ENCODE assay signal across 8 mouse cellular contexts in genomic region chr5:128733955-128734354, GRCm38 (mm10). TPM values are rescaled to one million over a fixed set of nuclear protein-coding genes. Genes with fewer than 3 reads are reported as not detected.
DNase-seq lines count a peak whose midpoint lies in the region; ATAC-seq and TF ChIP-seq lines count a peak whose summit lies in the region.

No protein-coding gene starts in this region.

- no peak overlapping the region for H3K4me3 ChIP-seq in midbrain, embryonic 10.5 days
- H3K4me3 ChIP-seq in midbrain, embryonic 15.5 days, result no peak overlapping the region
- no peak overlapping the region for H3K4me3 ChIP-seq in kidney, postnatal 0 days (replicated peaks; ENCODE audit: low read depth, low read length)
- no peak overlapping the region for H3K4me3 ChIP-seq in lung, embryonic 15.5 days

- H3K27me3 ChIP-seq in midbrain, embryonic 10.5 days (ENCODE audit: low read depth, poor library complexity, severe bottlenecking), result peaks cover 23% of the 10 kb centered on the region
- H3K27me3 ChIP-seq in midbrain, embryonic 15.5 days (replicated peaks), result 0 out of 2 replicates have a peak, but pooled peaks cover 2% of the 10 kb centered on the region
- no peaks in the 10 kb centered on the region for H3K27me3 ChIP-seq in kidney, postnatal 0 days (ENCODE audit: insufficient read depth, low read length)
- H3K27me3 ChIP-seq in lung, embryonic 15.5 days, result no peaks in the 10 kb centered on the region

- no peak overlapping the region for H3K27ac ChIP-seq in midbrain, embryonic 10.5 days (replicated peaks)
- H3K27ac ChIP-seq in midbrain, embryonic 15.5 days, result no peak overlapping the region
- H3K27ac ChIP-seq in kidney, postnatal 0 days, result no peak overlapping the region
- H3K27ac ChIP-seq in lung, embryonic 15.5 days, result no peak overlapping the region

- peak; percentile 61 for DNase-seq in midbrain, embryonic 10.5 days (ENCODE audit: low spot score)
- peak; percentile 36 for DNase-seq in adrenal gland, adult 2 months
- DNase-seq in embryo, embryonic 11.5 days (ENCODE audit: low read depth, low spot score), result peak; percentile 74
- peak; percentile 82 for DNase-seq in kidney, postnatal 0 days (ENCODE audit: low spot score)
- peak; percentile 71 for DNase-seq in right cerebral cortex, adult 2 months (ENCODE audit: low spot score in 2 of 2)

- no peak overlapping the region for H3K9ac ChIP-seq in midbrain, embryonic 15.5 days
- no peak overlapping the region for H3K9ac ChIP-seq in kidney, postnatal 0 days (ENCODE audit: low read depth, low read length)
- H3K9ac ChIP-seq in lung, embryonic 15.5 days, result no peak overlapping the region

- H3K4me2 ChIP-seq in midbrain, embryonic 15.5 days, result no peak overlapping the region
- H3K4me2 ChIP-seq in kidney, postnatal 0 days (ENCODE audit: low read length), result no peak overlapping the region
- no peak overlapping the region for H3K4me2 ChIP-seq in lung, embryonic 15.5 days

- H3K9me3 ChIP-seq in midbrain, embryonic 10.5 days (replicated peaks), result no peaks in the 10 kb centered on the region
- H3K9me3 ChIP-seq in midbrain, embryonic 15.5 days, result no peaks in the 10 kb centered on the region
- H3K9me3 ChIP-seq in kidney, postnatal 0 days (replicated peaks; ENCODE audit: low read length), result no peaks in the 10 kb centered on the region
- no peaks in the 10 kb centered on the region for H3K9me3 ChIP-seq in lung, embryonic 15.5 days

- TF ChIP-seq CTCF in kidney, postnatal 0 days (IDR thresholded peaks at IDR 0.05; ENCODE audit: low read depth), result peak; percentile 94

- 5% methylated on average over 6 of the region's 6 CpGs for WGBS in midbrain, embryonic 10.5 days
- 4% methylated on average over 6 of the region's 6 CpGs for WGBS in midbrain, embryonic 15.5 days
- WGBS in kidney, postnatal 0 days, result 4% methylated on average over 6 of the region's 6 CpGs
- WGBS in lung, embryonic 15.5 days, result under 1% methylated on average over 6 of the region's 6 CpGs

- peaks cover 10% of the 10 kb centered on the region for H3K4me1 ChIP-seq in midbrain, embryonic 10.5 days
- 0 out of 2 replicates have a peak, but pooled peaks cover 2% of the 10 kb centered on the region for H3K4me1 ChIP-seq in midbrain, embryonic 15.5 days
- H3K4me1 ChIP-seq in kidney, postnatal 0 days (replicated peaks; ENCODE audit: insufficient read depth, low read length), result no peaks in the 10 kb centered on the region
- H3K4me1 ChIP-seq in lung, embryonic 15.5 days, result no peaks in the 10 kb centered on the region

- no peak for ATAC-seq in midbrain, embryonic 15.5 days (replicated peaks)
- ATAC-seq in kidney, postnatal 0 days (replicated peaks; ENCODE audit: low FRiP score, low read depth), result no peak
- ATAC-seq in lung, embryonic 15.5 days (ENCODE audit: borderline replicate concordance, extremely low read depth, low FRiP score, low TSS enrichment), result peak; percentile 20; the same call in 1 of the 2 replicates
- no peak for ATAC-seq in inflammation-experienced regulatory T-cells, adult 6 months

- no peaks in the 10 kb centered on the region for H3K36me3 ChIP-seq in midbrain, embryonic 10.5 days
- no peaks in the 10 kb centered on the region for H3K36me3 ChIP-seq in midbrain, embryonic 15.5 days (replicated peaks)
- H3K36me3 ChIP-seq in kidney, postnatal 0 days (ENCODE audit: insufficient read depth, low read length), result no peaks in the 10 kb centered on the region
- no peaks in the 10 kb centered on the region for H3K36me3 ChIP-seq in lung, embryonic 15.5 days

RNA-seq across cellular contexts. Expression of gene Piwil1, which starts 31.6 kb away (rescaled TPM):
- 0.19 TPM in 1 of 2 replicates, not detected in the other for polyA plus RNA-seq in midbrain, embryonic 10.5 days (2016; fragmentation: Nextera tagmentation; extraction: Ambion mirVana)
- polyA plus RNA-seq in midbrain, embryonic 15.5 days (2015; fragmentation: Nextera tagmentation; extraction: Ambion mirVana), result 0.34 and 0.40 TPM in 2 replicates
- total RNA-seq in adrenal gland, adult 2 months (2021), result not detected
- polyA plus RNA-seq in adrenal gland, adult 2 months (2012; rRNA removed), result 0.02 and 0.03 TPM in 2 replicates
- polyA plus RNA-seq in kidney, postnatal 0 days (2015; fragmentation: Nextera tagmentation; extraction: Ambion mirVana), result not detected in 2 replicates
- not detected in 2 replicates for polyA plus RNA-seq in lung, embryonic 15.5 days (2015; fragmentation: Nextera tagmentation; extraction: Ambion mirVana)
- not detected for polyA plus RNA-seq in inflammation-experienced regulatory T-cells, adult 6 months (2017; shearing (Covaris generic))
